Mouse (Mus musculus): ENCODE data around the gene Anks1. TPM values are rescaled to one million over a fixed set of nuclear protein-coding genes. Genes with fewer than 3 reads are reported as not detected.
A peak's percentile ranks its signal among the peaks of the same experiment; 100 is the strongest.

The Anks1 gene
- 14.9 and 18.4 TPM in 2 replicates for polyA plus RNA-seq (2015; fragmentation: Nextera tagmentation; extraction: Ambion mirVana)

DNA sequence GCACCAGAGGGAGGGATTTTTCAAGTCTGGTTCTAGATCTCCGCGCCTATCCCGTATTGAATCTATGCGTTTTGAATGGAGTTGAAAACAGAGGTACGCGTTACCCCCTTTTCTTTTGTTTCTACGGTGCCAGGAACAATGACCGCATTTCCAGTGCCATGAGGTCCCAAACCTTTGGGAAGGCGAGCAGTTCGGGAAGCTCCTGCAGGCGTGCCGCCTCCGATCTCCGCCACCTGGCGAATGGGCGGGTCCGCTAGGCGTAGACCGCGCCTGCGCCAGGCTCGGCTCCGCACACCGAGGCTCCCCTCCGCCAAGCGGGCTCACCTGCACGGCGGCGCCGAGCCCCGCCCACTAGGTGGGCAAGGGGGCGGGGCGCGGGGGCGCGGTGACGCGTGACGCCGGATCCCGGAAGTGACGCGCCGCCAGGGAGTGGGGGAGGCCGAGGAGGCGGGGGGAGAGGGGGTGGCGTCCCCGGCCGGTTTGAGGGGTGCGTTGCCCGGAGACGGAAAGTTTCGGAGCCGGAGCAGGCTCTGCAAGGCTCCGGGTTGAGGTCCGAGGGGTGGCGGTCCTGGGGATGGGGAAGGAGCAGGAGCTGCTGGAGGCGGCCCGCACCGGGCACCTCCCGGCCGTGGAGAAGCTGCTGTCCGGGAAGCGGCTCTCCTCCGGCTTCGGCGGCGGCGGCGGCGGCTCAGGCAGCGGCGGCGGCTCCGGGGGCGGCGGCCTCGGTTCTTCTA lies at the start of gene Anks1:
Gene Anks1 (plus strand): TSS at position 419 of the 734 bp plus-strand sequence.
- under 1% methylated on average over 75 of the region's 78 CpGs for WGBS
- Histone ChIP-seq H3K9me3 (no peaks in the 10 kb centered on the region), H3K4me2 (peak within 1 kb of the TSS; percentile 77), H3K27ac (peak within 1 kb of the TSS; percentile 90), H3K4me1 (peaks cover 19% of the 10 kb centered on the region), H3K4me3 (replicated peaks) (peak within 1 kb of the TSS; percentile 98), H3K36me3 (peaks cover 6% of the 10 kb centered on the region; the same call in 1 of the 2 replicates), H3K27me3 (replicated peaks) (no peaks in the 10 kb centered on the region), H3K9ac (peak within 1 kb of the TSS; percentile 82)
- peak; percentile 90 for ATAC-seq (ENCODE audit: insufficient read depth, low FRiP score, low read depth)

DNA sequence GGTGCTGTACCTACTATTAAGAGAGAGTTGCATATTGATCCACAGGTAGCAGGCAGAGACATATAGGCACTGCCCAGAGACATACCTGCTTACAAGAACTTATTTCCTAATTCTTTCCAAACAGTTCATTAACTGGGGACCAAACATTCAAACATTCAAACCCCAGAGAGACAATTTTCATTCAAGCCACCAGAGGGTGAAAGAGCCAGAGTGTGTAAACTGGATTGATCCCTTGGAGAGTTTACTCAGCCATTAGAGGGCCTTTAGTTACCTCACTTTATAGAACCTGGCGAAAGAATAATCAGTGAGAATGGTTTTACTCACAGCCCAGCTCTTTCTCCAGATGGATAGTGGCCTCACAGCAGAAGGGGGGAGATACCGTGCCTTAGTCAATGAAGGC lies 43.6 kb upstream of the Anks1 start:
- 62% methylated on average over 2 of the region's 2 CpGs for WGBS
- ATAC-seq (ENCODE audit: insufficient read depth, low FRiP score, low read depth) = no peak
- H3K27me3 ChIP-seq (replicated peaks) = no peaks in the 10 kb centered on the region

DNA sequence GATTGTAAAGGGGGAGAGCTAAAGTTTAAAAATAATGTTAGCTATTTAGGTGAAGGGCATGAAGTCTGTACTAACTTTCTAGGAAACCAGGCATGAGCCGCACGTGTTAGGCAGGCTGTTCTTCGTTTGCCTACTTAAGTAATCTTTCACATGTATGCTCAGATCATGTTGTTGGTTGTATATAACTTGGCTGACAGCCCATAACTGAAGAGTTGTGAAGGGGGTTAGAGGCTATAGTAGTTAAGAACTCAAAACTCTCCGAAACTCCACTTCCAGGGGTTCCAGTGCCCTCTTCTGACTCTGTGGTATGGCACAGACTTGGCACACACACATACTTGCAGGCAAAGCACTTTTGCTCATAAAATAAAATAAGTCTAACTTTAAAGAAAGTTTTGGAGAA lies 42.4 kb upstream of the Anks1 start:
- H3K27me3 ChIP-seq (replicated peaks) = no peaks in the 10 kb centered on the region
- no peak for ATAC-seq (ENCODE audit: insufficient read depth, low FRiP score, low read depth)
- no peak overlapping the region for H3K9ac ChIP-seq
- no peaks in the 10 kb centered on the region for H3K9me3 ChIP-seq
- H3K4me2 ChIP-seq = no peak overlapping the region
- H3K4me1 ChIP-seq = 0 out of 2 replicates have a peak, but pooled peaks cover 5% of the 10 kb centered on the region
- H3K4me3 ChIP-seq (replicated peaks) = no peak overlapping the region
- no peaks in the 10 kb centered on the region; the same call in 1 of the 2 replicates for H3K36me3 ChIP-seq
- no peak overlapping the region for H3K27ac ChIP-seq
- 49% methylated on average over 4 of the region's 4 CpGs for WGBS

More for the DNA sequence above, 43.6 kb upstream of the Anks1 start:
- Histone ChIP-seq H3K27ac (no peak overlapping the region), H3K4me3 (replicated peaks) (no peak overlapping the region), H3K4me2 (no peak overlapping the region), H3K9me3 (no peaks in the 10 kb centered on the region), H3K36me3 (no peaks in the 10 kb centered on the region; the same call in 1 of the 2 replicates), H3K4me1 (0 out of 2 replicates have a peak, but pooled peaks cover 5% of the 10 kb centered on the region), H3K9ac (no peak overlapping the region)

DNA sequence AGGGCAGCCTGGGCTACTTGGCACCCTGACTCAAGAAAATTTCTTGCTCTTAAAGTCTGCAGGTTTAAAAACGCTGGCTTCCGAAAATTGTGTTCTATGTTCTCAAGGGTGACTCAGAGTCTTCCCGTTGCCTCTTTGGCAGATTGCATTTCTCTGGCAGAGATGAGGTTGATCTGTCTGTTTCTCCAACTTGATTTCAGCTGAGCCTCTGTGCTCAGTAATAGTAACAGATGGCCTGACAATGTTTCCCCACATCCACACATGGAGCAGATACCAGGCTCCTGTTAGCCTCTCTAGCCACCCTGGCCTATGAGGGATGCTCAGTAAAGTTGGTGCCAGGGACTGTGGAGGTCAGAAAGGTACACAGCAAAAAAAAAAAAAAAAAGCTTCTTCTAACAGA lies 37.3 kb upstream of the Anks1 start:
- no peak for ATAC-seq (ENCODE audit: insufficient read depth, low FRiP score, low read depth)
- 81% methylated on average over 3 of the region's 3 CpGs for WGBS

DNA sequence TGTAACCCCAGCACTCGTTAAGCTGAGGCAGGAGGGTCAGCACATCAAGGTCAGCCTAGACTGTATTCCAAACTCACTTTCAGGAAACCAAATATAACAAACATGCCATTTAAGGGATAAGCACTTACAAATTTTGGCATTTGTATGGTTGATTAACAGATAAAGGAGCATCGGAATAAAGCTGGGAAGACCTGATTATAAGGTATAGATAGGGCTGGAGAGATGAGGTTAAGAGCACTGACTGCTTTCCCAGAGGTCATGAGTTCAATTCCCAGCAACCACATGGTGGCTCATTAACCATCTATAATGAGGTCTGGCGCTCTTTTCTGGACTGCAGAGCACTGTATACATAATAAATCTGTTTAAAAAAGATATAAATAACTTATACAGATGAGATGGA lies 35.5 kb upstream of the Anks1 start:
- no peaks in the 10 kb centered on the region for H3K27me3 ChIP-seq (replicated peaks)
- no peak for ATAC-seq (ENCODE audit: insufficient read depth, low FRiP score, low read depth)
- H3K9ac ChIP-seq = no peak overlapping the region
- H3K9me3 ChIP-seq = no peaks in the 10 kb centered on the region
- WGBS = 59% methylated on average over 3 of the region's 3 CpGs
- no peak overlapping the region for H3K4me3 ChIP-seq (replicated peaks)
- no peaks in the 10 kb centered on the region; the same call in 1 of the 2 replicates for H3K36me3 ChIP-seq
- no peak overlapping the region for H3K4me2 ChIP-seq
- H3K27ac ChIP-seq = no peak overlapping the region
- H3K4me1 ChIP-seq = peaks cover 4% of the 10 kb centered on the region; the same call in 1 of the 2 replicates

More for the DNA sequence above, 37.3 kb upstream of the Anks1 start:
- Histone ChIP-seq H3K27ac (no peak overlapping the region), H3K36me3 (no peaks in the 10 kb centered on the region; the same call in 1 of the 2 replicates), H3K9ac (no peak overlapping the region), H3K4me3 (replicated peaks) (no peak overlapping the region), H3K27me3 (replicated peaks) (no peaks in the 10 kb centered on the region), H3K4me2 (no peak overlapping the region), H3K9me3 (no peaks in the 10 kb centered on the region), H3K4me1 (peaks cover 4% of the 10 kb centered on the region; the same call in 1 of the 2 replicates)

DNA sequence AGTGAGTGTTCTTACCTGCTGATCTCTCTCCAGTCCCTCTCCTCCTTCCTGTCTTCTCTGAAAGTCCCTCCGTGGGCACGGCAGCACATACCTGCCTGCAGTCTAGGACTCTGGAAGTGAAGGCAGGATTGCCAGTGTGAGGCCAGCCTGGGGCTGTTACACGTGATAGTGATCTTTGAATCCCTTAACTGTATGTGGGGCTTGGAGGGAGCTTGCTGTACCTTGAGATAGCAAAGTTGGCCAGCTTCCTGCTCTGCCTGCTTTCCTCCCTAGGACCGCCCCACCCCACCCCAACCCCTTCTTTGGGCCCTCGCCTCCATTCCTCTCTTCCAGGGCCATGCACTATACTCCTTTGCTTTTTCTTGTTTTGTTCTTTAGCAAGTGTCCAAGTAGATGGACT lies 34.6 kb upstream of the Anks1 start:
- Histone ChIP-seq H3K4me3 (replicated peaks) (no peak overlapping the region), H3K4me1 (peaks cover 4% of the 10 kb centered on the region; the same call in 1 of the 2 replicates), H3K4me2 (no peak overlapping the region), H3K27ac (no peak overlapping the region), H3K9me3 (no peaks in the 10 kb centered on the region), H3K27me3 (replicated peaks) (no peaks in the 10 kb centered on the region), H3K9ac (no peak overlapping the region), H3K36me3 (peaks cover 4% of the 10 kb centered on the region; the same call in 1 of the 2 replicates)
- ATAC-seq (ENCODE audit: insufficient read depth, low FRiP score, low read depth) = no peak; the same call in 1 of the 2 replicates
- 49% methylated on average over 5 of the region's 5 CpGs for WGBS

DNA sequence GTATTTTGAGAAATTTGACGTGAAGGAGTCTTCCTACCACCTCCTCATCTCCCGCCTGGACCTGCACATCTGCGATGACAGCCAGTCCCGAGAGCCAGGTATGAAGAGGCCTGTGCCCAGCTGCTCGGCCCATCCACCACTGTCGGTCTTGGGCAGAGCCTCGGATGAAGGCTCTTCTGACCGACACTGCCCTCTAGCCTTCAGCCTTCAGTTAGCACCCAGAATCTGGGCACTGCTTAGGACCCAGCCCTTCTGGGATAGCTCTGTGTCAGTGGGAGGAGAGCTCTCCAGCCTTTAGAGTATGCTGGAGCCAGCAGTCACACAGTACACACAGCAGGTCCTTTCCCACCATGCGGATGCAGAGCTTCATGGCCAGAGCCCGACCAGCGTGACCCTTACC lies 27.6 kb upstream of the Anks1 start:
- Histone ChIP-seq H3K27me3 (replicated peaks) (no peaks in the 10 kb centered on the region), H3K9me3 (no peaks in the 10 kb centered on the region), H3K4me3 (replicated peaks) (no peak overlapping the region), H3K4me2 (no peak overlapping the region), H3K36me3 (peaks cover 45% of the 10 kb centered on the region), H3K9ac (no peak overlapping the region), H3K27ac (no peak overlapping the region), H3K4me1 (no peaks in the 10 kb centered on the region)
- ATAC-seq (ENCODE audit: insufficient read depth, low FRiP score, low read depth) = peak; percentile 35; the same call in 1 of the 2 replicates
- 65% methylated on average over 11 of the region's 11 CpGs for WGBS

DNA sequence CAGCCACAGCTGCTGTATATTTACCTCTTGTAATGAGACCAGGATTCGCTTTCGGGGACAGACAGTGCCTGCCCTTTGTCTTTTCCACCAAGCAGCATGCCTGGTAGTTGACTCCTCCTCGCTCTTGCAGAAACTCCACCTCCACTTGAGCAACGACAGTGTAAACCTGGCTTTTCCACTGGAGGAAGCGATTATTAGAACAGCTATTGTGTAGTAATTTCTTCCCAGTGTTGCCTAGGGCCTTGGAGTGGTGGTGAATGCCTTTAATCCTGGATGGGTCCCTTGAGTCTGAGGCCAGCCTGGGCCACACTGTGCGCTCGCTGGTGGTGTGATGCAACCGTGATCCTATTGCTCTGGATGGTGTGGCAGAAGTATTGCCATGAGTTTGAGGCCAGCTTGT lies 26.0 kb upstream of the Anks1 start:
- Histone ChIP-seq H3K27me3 (replicated peaks) (no peaks in the 10 kb centered on the region), H3K4me2 (no peak overlapping the region), H3K9ac (no peak overlapping the region), H3K36me3 (peaks cover 58% of the 10 kb centered on the region), H3K4me1 (no peaks in the 10 kb centered on the region), H3K9me3 (no peaks in the 10 kb centered on the region), H3K27ac (no peak overlapping the region), H3K4me3 (replicated peaks) (no peak overlapping the region)
- WGBS = 84% methylated on average over 8 of the region's 8 CpGs
- ATAC-seq (ENCODE audit: insufficient read depth, low FRiP score, low read depth) = no peak

DNA sequence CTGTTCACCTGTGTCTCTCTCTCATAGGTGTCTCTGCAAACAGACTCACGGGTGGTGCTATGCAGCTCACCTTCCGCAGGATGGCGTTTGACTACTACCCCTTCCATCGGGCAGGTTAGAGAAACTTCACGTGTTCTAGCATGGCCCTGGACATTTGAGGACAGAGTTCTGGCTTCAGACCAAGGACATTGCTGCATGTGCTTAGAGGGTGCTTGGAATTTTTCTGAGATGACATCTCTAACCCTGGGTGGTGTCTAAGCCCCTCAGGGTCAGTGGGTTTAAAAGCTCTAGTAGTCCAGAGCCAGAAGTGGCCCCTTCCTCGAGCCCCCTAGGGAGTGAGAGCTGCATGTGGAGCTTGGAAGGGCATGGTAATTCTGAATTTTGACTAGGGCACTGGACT lies 25.1 kb upstream of the Anks1 start:
- 92% methylated on average over 6 of the region's 6 CpGs for WGBS
- H3K4me2 ChIP-seq = no peak overlapping the region
- no peaks in the 10 kb centered on the region for H3K4me1 ChIP-seq
- no peaks in the 10 kb centered on the region for H3K9me3 ChIP-seq
- H3K4me3 ChIP-seq (replicated peaks) = no peak overlapping the region
- H3K27me3 ChIP-seq (replicated peaks) = no peaks in the 10 kb centered on the region
- H3K36me3 ChIP-seq = peaks cover 58% of the 10 kb centered on the region
- ATAC-seq (ENCODE audit: insufficient read depth, low FRiP score, low read depth) = no peak
- no peak overlapping the region for H3K9ac ChIP-seq
- no peak overlapping the region for H3K27ac ChIP-seq

DNA sequence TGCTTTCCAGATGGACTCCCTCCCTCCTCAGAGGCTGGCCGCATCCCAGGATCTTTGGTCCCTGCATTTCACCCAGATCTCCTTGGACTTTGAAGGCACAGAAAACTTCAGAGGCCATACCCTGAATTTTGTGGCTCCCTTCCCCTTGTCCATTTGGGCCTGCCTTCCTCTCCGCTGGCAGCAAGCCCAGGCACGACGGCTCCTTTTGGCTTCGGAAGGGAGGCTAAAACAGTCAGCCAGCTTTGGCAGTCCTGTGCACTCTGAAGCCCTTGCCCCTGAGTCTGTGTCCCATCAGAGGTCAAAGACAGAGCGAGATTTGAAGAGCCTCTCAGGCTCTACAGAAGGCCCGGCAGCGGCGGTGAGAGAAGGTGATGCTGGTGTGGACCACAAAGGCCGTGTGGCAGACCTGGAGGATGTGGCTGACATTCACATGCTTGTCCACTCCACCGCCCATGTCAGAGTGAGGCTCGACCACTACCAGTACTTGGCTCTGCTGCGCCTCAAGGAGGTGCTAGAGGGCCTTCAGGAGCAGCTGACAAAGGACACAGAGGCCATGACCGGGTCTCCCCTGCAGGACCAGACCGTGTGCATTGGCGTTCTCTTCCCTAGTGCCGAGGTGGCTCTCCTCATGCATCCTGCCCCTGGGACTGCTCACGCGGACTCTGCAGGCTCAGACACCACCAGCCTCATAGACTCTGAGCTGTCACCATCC lies 22.5 kb upstream of the Anks1 start:
- Histone ChIP-seq H3K36me3 (peaks cover 44% of the 10 kb centered on the region), H3K9ac (no peak overlapping the region), H3K4me2 (no peak overlapping the region), H3K27ac (no peak overlapping the region), H3K4me1 (no peaks in the 10 kb centered on the region), H3K27me3 (replicated peaks) (no peaks in the 10 kb centered on the region), H3K4me3 (replicated peaks) (no peak overlapping the region), H3K9me3 (no peaks in the 10 kb centered on the region)
- 80% methylated on average over 19 of the region's 19 CpGs for WGBS
- no peak for ATAC-seq (ENCODE audit: insufficient read depth, low FRiP score, low read depth)

DNA sequence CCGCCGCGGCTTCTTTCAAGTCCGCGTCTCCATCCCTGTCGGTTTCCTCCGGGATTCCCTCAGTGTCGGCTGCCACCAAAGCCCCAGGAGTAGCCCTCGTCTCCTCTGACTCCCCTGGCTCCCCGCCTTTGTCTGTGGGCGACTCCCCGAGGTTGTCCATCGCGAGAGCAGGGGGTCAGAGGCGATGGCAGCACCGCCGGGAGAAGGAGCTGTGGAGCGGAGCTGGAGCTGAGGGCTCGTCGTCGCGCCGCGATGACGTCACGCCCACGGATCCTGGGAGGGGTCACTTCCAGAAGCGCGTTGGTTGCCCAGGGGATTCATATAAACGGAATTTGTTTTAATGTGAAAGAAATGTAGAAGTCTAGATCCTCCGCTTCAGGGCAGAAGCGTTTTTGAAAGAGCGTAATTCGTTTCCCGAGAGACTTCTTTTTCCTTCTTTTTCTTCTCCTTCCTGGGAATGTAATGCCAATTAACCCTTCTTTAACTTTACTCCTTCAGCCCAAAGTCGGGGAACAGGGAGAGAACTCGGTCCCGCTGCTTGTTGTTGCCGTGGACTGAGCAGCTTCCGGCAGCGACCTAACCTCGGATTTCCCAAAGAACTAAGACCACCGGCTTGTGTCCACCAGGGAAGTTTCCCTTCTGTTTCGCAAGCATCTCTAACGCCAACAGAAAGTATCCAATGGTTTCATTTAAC lies 1.4 kb upstream of the Anks1 start:
- Histone ChIP-seq H3K4me3 (replicated peaks) (peak overlapping the region; percentile 98), H3K27me3 (replicated peaks) (no peaks in the 10 kb centered on the region), H3K4me1 (peaks cover 19% of the 10 kb centered on the region), H3K9ac (peak overlapping the region; percentile 90), H3K27ac (peak overlapping the region; percentile 58), H3K36me3 (peaks cover 11% of the 10 kb centered on the region), H3K4me2 (peak overlapping the region; percentile 77), H3K9me3 (no peaks in the 10 kb centered on the region)
- under 1% methylated on average over 45 of the region's 45 CpGs for whole genome bisulfite sequencing
- ATAC-seq (ENCODE audit: insufficient read depth, low FRiP score, low read depth) = 0 out of 2 replicates have a peak, but pooled peaks have one; percentile 40

Measured in stomach, embryonic 15.5 days (tissue).